Mouse (Mus musculus) embryonic fibroblast, embryonic 13.5 days (primary cell): Measurements from ENCODE around the gene Dhx33. TPM values are rescaled to one million over a fixed set of nuclear protein-coding genes. Genes with fewer than 3 reads are reported as not detected.

Experiments used
- H3K27ac ChIP-seq: 2 replicates; pipeline ENCODE4 v1.5.1; 2012; ENCODE audit warnings: low read length, control low read depth, inconsistent platforms; ENCODE audit not compliant: insufficient read depth
- H3K4me1 ChIP-seq: 2 replicates; pipeline ENCODE4 v1.6.1; 2011; ENCODE audit warnings: low read length; ENCODE audit not compliant: control insufficient read depth, insufficient read depth
- H3K4me3 ChIP-seq: 2 replicates; pipeline ENCODE4 v1.5.1; 2011; ENCODE audit warnings: mild to moderate bottlenecking, control low read depth, low read length; ENCODE audit not compliant: insufficient read depth
- CTCF ChIP-seq: IDR thresholded peaks from 2 replicates; pipeline ENCODE4 v1.5.1; 2011; ENCODE audit warnings: mild to moderate bottlenecking, control low read depth, low read length, moderate library complexity, borderline replicate concordance; ENCODE audit not compliant: insufficient read depth
- POLR2A ChIP-seq: IDR thresholded peaks from 2 replicates; pipeline ENCODE4 v1.6.1; 2011; ENCODE audit warnings: low read depth, mild to moderate bottlenecking, control low read depth, low read length, moderate library complexity
- polyA plus RNA-seq: library from polyadenylated mRNA; stranded (reverse); fragments of >200 nt; gene quantifications from 2 replicates; pipeline ENCODE4 v1.2.4, GENCODE M21; 2011; ENCODE audit warnings: low read depth; ENCODE audit not compliant: missing spikeins, insufficient read length

The Dhx33 gene
- polyA plus RNA-seq, 1 experiment: 38.4 TPM

DNA sequence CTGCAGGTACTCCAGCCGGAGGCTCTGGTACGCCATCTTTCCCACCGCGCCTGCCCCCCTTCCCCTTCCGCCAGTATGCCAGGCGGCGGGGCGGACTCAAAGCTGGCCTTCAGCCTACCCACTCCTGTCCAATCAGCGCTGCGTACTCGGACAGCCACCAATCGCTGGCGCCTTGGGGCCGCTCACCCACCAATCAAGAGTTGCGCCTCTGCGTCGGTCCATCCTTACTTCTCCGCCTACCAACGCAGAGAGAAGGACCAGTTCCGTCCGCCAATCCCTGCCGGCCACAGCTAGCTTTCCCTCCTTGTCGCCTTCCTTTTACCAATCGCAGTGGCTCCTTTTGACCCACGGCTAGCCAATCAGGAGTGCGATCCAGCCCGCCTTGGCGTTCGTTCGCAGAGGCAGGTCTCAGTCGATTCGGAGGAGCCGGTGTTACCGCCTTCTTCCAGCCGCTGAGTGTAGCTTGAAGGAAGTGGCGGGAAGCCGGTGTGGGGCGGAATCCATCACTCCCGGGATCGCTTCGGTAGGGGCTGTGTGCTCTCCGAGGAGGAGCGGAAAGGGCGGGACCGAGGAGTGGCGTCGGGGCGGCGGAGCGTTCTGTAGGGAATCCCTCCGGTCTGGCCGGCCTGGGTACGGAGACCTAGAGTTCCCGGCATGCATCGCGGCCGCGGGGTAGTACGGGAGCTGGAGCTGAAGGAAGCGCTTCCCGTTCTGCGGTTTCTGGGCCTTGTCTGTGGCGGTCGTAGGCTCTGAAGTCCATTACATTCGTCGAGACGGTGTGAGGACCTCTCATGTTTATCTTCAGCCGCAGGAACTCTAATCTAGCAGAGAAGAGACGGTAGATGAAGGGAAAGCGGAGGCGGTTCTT is 15.2 kb upstream of the Dhx33 start, which contains the start of the genes Mis12 and Derl2:
TSS of gene Mis12 (plus strand) at position 411 of the 868 bp plus-strand sequence.
TSS of gene Derl2 (minus strand) at position 641 of the 868 bp plus-strand sequence.
- TF ChIP-seq CTCF: no peak
- TF ChIP-seq POLR2A: peak; percentile 85
- Histone ChIP-seq H3K27ac (peak within 1 kb of the TSS; percentile 74), H3K4me3 (peak within 1 kb of the TSS; percentile 87), H3K4me1 (no peaks in the 10 kb centered on the region; the same call in 1 of the 2 replicates)

DNA sequence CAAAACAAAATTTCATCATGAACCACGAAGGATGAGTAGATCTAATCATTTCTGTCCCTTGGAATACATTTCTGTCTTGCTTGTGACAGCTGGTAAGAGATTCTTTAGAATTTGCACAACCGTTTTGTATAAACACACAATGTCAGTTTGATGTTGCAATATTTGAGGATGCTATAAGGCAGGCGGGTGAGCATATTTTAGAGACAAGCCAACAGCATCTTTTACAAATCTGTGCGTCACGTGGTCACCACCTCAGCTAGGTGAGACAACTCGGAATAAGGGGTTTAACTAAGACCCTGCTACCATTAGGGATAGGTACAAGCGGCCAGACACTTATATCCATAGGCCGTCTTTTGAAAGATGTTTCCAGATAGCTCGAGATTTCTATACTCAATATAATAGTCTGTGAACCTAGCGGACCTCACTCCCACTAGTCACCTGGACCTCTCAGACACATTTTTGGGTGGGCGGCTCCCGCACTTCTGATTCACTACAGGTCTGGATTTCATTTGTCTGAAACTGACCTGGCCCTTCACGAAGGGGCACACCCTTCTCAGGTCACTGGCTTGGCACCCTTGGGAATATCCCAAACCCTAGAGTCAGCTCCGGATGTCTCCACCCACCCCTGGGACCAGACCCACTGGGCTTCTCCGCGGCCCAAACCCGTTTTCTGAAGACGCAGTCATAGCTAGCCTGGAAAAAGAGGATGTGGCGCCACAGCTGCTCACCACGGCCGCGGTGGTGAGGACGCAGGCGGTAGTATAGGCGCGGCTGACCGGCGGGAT is 14.4 kb upstream of the Dhx33 start:
- Histone ChIP-seq H3K4me1 (no peaks in the 10 kb centered on the region; the same call in 1 of the 2 replicates), H3K4me3 (peak overlapping the region; percentile 87), H3K27ac (peak overlapping the region; percentile 45; the same call in 1 of the 2 replicates)
- TF ChIP-seq CTCF: no peak
- peak; percentile 13; the same call in 1 of the 2 replicates for TF ChIP-seq POLR2A

DNA sequence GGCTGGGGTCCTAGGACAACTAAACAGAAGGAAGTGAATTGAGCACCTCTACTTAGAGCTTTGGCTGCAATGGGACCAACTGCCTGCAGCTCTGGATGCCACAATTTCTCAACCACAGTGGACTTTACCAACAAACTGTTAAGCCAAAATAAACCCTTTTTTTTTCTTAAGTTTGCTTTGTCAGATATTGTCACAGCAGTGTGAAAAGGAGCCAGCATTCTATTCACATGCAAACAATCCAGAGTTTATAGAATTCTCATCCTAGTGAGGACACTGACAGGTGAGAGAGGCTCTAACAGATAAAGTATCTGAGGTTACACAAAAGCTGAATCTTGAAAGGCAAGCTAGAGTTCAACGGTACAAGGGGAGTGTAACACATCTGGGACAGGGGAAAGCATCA is 12.8 kb upstream of the Dhx33 start:
- TF ChIP-seq POLR2A (no peak), CTCF (no peak)
- Histone ChIP-seq H3K27ac (no peak overlapping the region), H3K4me3 (no peak overlapping the region), H3K4me1 (no peaks in the 10 kb centered on the region; the same call in 1 of the 2 replicates)

DNA sequence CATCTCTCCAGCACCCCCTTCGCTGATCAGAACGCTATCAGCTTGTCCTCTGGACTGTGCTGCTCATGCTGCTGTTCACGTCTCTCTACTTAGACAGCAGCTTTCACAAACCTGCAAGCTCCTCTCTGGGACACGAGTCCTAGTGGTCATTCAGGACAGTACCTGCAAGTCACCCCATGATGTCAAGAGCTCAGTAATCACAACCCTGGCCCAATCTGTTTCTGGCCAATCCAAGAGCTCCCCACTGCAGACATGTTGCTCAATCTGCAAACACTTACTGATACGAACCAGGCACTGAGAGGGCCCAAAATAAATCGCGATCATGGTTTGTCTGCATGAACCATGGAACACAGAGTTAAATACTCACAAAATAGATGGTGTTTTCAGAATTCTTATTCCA is 8.5 kb upstream of the Dhx33 start:
- Histone ChIP-seq H3K4me3 (no peak overlapping the region), H3K4me1 (no peaks in the 10 kb centered on the region; the same call in 1 of the 2 replicates), H3K27ac (no peak overlapping the region)
- no peak for TF ChIP-seq CTCF
- no peak for TF ChIP-seq POLR2A

DNA sequence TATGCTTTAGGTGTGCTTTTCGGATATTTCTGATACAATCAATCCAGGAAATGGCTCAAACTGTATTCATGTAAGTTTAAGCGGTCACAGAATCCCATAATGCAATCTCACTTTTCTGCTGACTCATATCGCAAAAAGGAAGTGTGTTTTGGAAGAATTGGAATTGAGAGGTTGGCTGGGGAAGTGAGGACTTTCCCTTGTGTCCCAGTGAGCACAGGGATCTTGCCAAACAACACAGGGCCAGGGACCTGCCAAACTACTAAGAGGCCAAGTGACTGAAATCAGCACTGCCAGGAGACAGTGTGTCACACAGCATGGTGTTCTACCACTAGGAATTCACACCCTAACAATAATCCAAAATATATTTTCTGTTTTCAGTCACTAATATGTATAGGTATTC is 4.1 kb upstream of the Dhx33 start:
- no peak overlapping the region for H3K27ac ChIP-seq
- TF ChIP-seq POLR2A: no peak
- H3K4me1 ChIP-seq: no peaks in the 10 kb centered on the region
- H3K4me3 ChIP-seq: no peak overlapping the region

DNA sequence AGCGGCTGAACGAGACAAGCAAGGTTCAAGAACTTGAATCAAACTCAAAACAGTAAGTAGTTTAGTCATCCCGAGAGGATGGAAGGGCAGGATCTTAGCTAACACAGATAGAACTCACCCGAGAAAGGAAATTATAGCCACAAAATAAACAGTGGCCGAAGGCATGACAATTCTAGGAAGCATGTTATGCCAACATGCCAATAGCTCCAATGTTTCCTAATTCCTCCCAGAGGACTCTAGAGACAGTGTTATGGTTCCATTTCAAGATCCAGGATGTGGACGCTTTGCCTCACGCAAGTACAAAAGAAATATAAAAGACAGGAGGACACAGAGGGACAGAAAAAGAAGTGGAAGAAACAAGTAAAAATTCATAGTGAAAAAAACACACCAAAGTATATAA is 3.6 kb upstream of the Dhx33 start:
- H3K27ac ChIP-seq: no peak overlapping the region
- H3K4me1 ChIP-seq: peaks cover 4% of the 10 kb centered on the region; the same call in 1 of the 2 replicates
- no peak for TF ChIP-seq POLR2A
- TF ChIP-seq CTCF: no peak
- H3K4me3 ChIP-seq: no peak overlapping the region

DNA sequence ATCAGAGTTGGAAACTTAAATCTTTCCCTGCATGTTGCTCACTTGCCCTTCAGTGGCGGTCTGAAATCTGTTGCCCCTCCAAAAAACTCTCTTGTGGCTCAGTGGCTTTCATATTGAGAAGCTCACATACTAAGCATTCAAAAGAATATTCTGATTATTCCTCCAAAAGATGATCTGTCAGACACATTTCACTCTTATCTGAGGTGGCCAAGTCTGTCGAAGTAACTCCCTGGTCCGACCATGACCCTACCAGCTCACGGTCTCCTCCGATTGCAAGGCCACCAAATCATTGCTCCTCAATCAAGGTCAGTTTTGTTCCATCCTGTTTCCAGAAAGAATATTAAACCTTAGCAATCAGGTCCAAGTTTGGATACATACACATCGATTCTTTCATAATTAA is 2.8 kb upstream of the Dhx33 start:
- no peak overlapping the region for H3K27ac ChIP-seq
- no peak overlapping the region for H3K4me3 ChIP-seq
- TF ChIP-seq POLR2A: no peak
- no peak for TF ChIP-seq CTCF
- H3K4me1 ChIP-seq: peaks cover 9% of the 10 kb centered on the region

DNA sequence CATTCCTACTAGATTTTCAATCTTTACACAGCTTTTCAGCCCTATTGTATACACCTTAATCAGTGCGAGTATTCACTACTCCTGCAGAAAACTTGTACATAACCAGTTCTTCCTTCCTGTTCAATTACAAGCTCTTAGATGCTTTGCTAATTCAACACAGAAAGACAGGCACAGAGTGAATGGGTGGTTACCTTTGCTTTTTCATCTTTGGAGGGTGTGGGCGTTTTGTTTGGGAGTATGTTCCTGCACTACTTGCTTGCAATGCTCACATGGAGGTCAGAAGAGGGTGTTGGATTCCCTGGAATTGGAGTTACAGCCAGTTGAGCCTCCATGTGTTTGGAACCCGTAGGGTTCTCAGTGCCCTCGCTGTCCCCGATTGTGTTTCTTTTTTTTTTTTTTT is 809 bp upstream of the Dhx33 start:
- Histone ChIP-seq H3K4me3 (no peak overlapping the region), H3K4me1 (peaks cover 9% of the 10 kb centered on the region), H3K27ac (no peak overlapping the region)
- TF ChIP-seq POLR2A (no peak), CTCF (no peak)

DNA sequence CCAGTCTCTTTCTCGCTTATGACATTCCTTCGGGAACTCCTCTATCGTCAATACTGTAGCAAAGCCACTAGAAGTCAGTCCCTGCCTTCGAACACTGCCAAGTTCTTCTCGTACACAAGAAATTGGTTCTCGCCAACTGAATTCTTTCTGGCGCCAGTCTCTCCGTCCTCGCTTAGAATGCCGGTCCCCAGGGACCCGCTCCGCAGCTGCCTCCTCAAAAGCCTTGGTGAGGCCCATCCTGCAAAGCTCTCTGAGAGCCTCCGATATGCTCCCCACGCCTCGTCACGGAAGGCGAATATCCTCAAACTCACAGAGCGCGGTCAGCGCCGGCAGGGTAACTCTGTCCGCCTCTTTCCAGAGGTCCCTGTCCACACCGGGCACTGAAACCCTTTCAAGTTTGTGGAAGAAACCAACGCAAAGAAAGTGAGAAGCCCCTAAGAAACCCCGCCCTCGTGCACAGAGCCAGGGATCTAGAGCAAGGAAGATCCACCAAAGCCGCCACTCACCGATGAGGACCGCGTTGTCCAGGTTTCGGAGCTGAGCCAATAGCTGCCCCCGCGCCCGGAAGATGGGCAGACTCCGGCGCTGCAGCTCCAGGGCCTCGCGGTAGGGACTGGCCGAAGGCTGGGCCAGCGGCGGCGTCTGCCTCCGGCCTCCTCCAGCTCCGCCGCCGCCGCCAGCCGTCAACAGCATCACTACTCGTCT is 474 bp downstream of the Dhx33 start:
- TF ChIP-seq CTCF (no peak), POLR2A (no peak)
- peak overlapping the region; percentile 77 for H3K27ac ChIP-seq
- H3K4me3 ChIP-seq: peak overlapping the region; percentile 95
- H3K4me1 ChIP-seq: peaks cover 9% of the 10 kb centered on the region
